Mouse (Mus musculus) lung, adult 2 months (tissue): ENCODE data around the gene Retreg2. TPM values are rescaled to one million over a fixed set of nuclear protein-coding genes. Genes with fewer than 3 reads are reported as not detected.

Source experiments
- DNase-seq: peaks from one replicate; pipeline ENCODE4 v3.0.0; 2022
- H3K4me1 ChIP-seq: fragments of 200-500 bp; 2 replicates; pipeline ENCODE4 v1.6.1; 2011; ENCODE audit warnings: low read length; ENCODE audit not compliant: control insufficient read depth, insufficient read depth
- H3K4me3 ChIP-seq: fragments of 200-500 bp; replicated peaks from 2 replicates; pipeline ENCODE3; 2011; ENCODE audit warnings: low read depth, mild to moderate bottlenecking, control low read depth, low read length; ENCODE audit errors: extremely low read depth
- CTCF ChIP-seq: fragments of 200-500 bp; IDR thresholded peaks from 2 replicates; pipeline ENCODE4 v1.5.1; 2011; ENCODE audit warnings: mild to moderate bottlenecking, low read length, control low read depth; ENCODE audit not compliant: insufficient read depth
- POLR2A ChIP-seq: fragments of 200-500 bp; IDR thresholded peaks from 2 replicates; pipeline ENCODE4 v1.6.1; 2011; ENCODE audit warnings: low read depth, mild to moderate bottlenecking, control low read depth, low read length, borderline replicate concordance; ENCODE audit errors: extremely low read depth
- WGBS: fragments of 180-500 bp; shearing (Covaris S2); methylation state at CpG from one replicate; pipeline ENCODE4 v1.1.7; 2018; 5-methylcytosine and 5-hydroxymethylcytosine counted together
- polyA plus RNA-seq: library from polyadenylated mRNA; depleted of rRNA; stranded (reverse); fragments of >200 nt; gene quantifications from 2 replicates; pipeline ENCODE4 v1.2.3, GENCODE M21; 2012

The Retreg2 gene
- polyA plus RNA-seq, 1 experiment, result 123 TPM

GRCm38 (mm10) chr1:75138448-75138847 is 4.1 kb upstream of the Retreg2 start:
- no peak for DNase-seq
- H3K4me1 ChIP-seq, result peaks cover 6% of the 10 kb centered on the region
- no peak overlapping the region for H3K4me3 ChIP-seq
- 96% methylated on average over 2 of the region's 2 CpGs for WGBS
- TF ChIP-seq CTCF (no peak), POLR2A (no peak)

- DNase-seq, result no peak
- TF ChIP-seq CTCF (no peak), POLR2A (no peak)
- 23% methylated on average over 4 of the region's 4 CpGs for WGBS
- H3K4me3 ChIP-seq, result peak overlapping the region; percentile 97
- H3K4me1 ChIP-seq, result peaks cover 9% of the 10 kb centered on the region
Measured at GRCm38 (mm10) chr1:75140601-75141190, 1.9 kb upstream of the Retreg2 start.

GRCm38 (mm10) chr1:75141486-75142190 is 940 bp upstream of the Retreg2 start:
- TF ChIP-seq POLR2A, result peak; percentile 90; the same call in 1 of the 2 replicates
- no peak for TF ChIP-seq CTCF
- H3K4me1 ChIP-seq, result peaks cover 9% of the 10 kb centered on the region
- peak overlapping the region; percentile 97 for H3K4me3 ChIP-seq
- DNase-seq, result peak; percentile 81
- under 1% methylated on average over 53 of the region's 53 CpGs for WGBS

- TF ChIP-seq CTCF (no peak), POLR2A (no peak)
- DNase-seq, result no peak
- Histone ChIP-seq H3K4me1 (peaks cover 9% of the 10 kb centered on the region), H3K4me3 (no peak overlapping the region)
- WGBS, result 94% methylated on average over 3 of the region's 3 CpGs
Measured at GRCm38 (mm10) chr1:75145589-75145988, 3.0 kb downstream of the Retreg2 start.

GRCm38 (mm10) chr1:75147411-75148135 is 5.0 kb downstream of the Retreg2 start:
- Histone ChIP-seq H3K4me3 (no peak overlapping the region), H3K4me1 (peaks cover 6% of the 10 kb centered on the region; the same call in 1 of the 2 replicates)
- DNase-seq, result no peak
- 83% methylated on average over 7 of the region's 7 CpGs for WGBS
- TF ChIP-seq POLR2A (no peak), CTCF (no peak)

GRCm38 (mm10) chr1:75148727-75149126 is 6.1 kb downstream of the Retreg2 start:
- H3K4me1 ChIP-seq, result peaks cover 2% of the 10 kb centered on the region; the same call in 1 of the 2 replicates
- no peak for DNase-seq
- TF ChIP-seq CTCF (no peak), POLR2A (no peak)
- 85% methylated on average over 4 of the region's 4 CpGs for WGBS
- no peak overlapping the region for H3K4me3 ChIP-seq

- TF ChIP-seq POLR2A, result no peak
- TF ChIP-seq CTCF, result no peak
- Histone ChIP-seq H3K4me1 (no peaks in the 10 kb centered on the region), H3K4me3 (no peak overlapping the region)
- WGBS, result 43% methylated on average over 3 of the region's 3 CpGs
- DNase-seq, result no peak
Measured at GRCm38 (mm10) chr1:75155837-75156236, 13.3 kb downstream of the Retreg2 start.

- Histone ChIP-seq H3K4me3 (no peak overlapping the region), H3K4me1 (no peaks in the 10 kb centered on the region)
- DNase-seq, result no peak
- TF ChIP-seq CTCF, result no peak
- no peak for TF ChIP-seq POLR2A
Measured at GRCm38 (mm10) chr1:75158990-75159389, 16.4 kb downstream of the Retreg2 start.

- Histone ChIP-seq H3K4me3 (no peak overlapping the region), H3K4me1 (no peaks in the 10 kb centered on the region)
- WGBS, result 61% methylated on average over 5 of the region's 5 CpGs
- DNase-seq, result no peak
- TF ChIP-seq POLR2A (no peak), CTCF (no peak)
Measured at GRCm38 (mm10) chr1:75159540-75160255, 17.1 kb downstream of the Retreg2 start.
